Mouse (Mus musculus): ENCODE measurements around the gene Crocc2. TPM values are rescaled to one million over a fixed set of nuclear protein-coding genes. Genes with fewer than 3 reads are reported as not detected.

The Crocc2 gene
- polyA plus RNA-seq, 1 experiment = 0.10 TPM

DNA sequence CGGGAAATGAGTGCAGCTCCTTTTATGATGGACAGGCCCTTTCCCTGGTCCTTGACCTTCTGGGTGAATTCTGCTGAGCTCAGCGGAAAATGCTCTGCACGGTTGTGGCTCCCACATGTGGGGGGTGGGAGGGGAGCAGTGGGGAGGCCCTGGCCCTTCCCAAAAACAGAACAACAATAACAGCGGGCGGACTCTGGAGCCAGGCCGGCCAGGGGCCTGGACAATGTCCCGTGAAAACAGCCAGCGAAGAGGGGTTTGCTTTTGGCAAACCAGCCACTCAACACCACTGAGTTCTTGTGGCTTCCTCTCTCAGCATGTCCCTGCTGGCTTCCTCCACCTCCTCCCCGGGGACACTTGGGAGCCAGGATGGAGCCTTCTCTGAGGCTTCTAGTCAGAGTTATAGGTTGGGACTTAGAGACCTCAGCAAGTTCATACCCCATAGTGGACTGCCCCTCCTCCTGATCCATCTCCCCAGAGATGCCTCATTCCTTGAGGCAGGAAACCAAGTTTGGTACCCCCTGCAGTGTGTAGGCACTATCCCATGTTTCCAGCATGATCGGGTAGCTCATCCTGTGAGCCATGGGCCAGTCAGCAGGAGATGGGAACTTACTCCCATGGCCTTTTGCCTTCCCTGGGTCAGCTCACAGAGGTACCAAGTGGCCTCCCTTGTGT, 43.2 kb downstream of the Crocc2 start:
- DNase-seq (ENCODE audit: extremely low spot score in 1 of 2, low spot score in 1 of 2) = no peak

GRCm38 (mm10) chr1:93212441-93212840, 43.9 kb downstream of the Crocc2 start:
- no peak for DNase-seq (ENCODE audit: extremely low spot score in 1 of 2, low spot score in 1 of 2)

GRCm38 (mm10) chr1:93214612-93215011, 46.1 kb downstream of the Crocc2 start:
- DNase-seq (ENCODE audit: extremely low spot score in 1 of 2, low spot score in 1 of 2) = no peak

- peak in 1 of 2 experiments; percentile 16 for DNase-seq (ENCODE audit: extremely low spot score in 1 of 2, low spot score in 1 of 2)
These were observed 48.4 kb downstream of the Crocc2 start for GRCm38 (mm10) chr1:93216839-93217497.

- no peak for DNase-seq (ENCODE audit: extremely low spot score in 1 of 2, low spot score in 1 of 2)
These were observed 49.0 kb downstream of the Crocc2 start for GRCm38 (mm10) chr1:93217530-93217929.

GRCm38 (mm10) chr1:93220776-93221175, 52.3 kb downstream of the Crocc2 start:
- DNase-seq (ENCODE audit: extremely low spot score in 1 of 2, low spot score in 1 of 2) = peak in 1 of 2 experiments; percentile 24

- DNase-seq (ENCODE audit: extremely low spot score in 1 of 2, low spot score in 1 of 2) = peak in 1 of 2 experiments; percentile 13
These were observed 55.4 kb downstream of the Crocc2 start for GRCm38 (mm10) chr1:93223972-93224371.

- no peak for DNase-seq (ENCODE audit: extremely low spot score in 1 of 2, low spot score in 1 of 2)
These were observed 56.7 kb downstream of the Crocc2 start for GRCm38 (mm10) chr1:93225226-93225625.

GRCm38 (mm10) chr1:93225731-93226520, 57.4 kb downstream of the Crocc2 start:
- DNase-seq (ENCODE audit: extremely low spot score in 1 of 2, low spot score in 1 of 2) = no peak

DNA sequence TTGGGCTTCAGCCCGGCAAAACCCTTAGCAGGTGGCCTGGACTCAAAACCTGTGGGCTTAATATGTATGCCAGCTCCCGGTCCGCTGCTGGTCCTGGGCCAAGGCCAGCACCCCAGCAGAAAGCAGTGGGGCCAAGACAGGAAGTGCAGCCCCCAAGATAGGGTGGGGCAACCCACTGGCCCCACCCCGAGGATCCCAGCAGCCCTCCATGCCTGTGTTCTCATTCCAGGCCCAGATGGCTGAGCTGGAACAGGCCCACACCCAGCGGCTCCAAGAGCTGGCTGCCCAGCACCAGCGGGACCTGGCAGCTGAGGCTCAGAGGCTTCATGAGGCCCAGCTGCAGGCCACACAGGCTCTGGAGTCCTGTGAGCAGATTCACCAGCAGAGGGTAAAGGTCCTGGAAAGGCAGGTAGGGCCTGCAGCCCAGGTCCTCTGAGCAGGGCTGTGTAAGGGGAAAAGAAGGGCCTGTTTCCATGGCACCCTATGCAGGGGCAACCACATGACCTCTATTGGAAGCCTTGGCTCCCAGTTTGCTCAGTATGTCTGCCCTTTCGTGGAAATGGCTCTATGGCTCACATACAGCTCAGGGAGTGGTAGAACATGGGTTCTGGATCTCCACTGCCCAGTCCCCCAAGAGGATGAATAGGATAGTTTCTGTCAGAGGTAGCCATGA, 58.9 kb downstream of the Crocc2 start:
- peak in 1 of 2 experiments; percentile 10 for DNase-seq (ENCODE audit: extremely low spot score in 1 of 2, low spot score in 1 of 2)

- no peak for DNase-seq (ENCODE audit: extremely low spot score in 1 of 2, low spot score in 1 of 2)
These were observed 59.4 kb downstream of the Crocc2 start for GRCm38 (mm10) chr1:93227976-93228365.

DNA sequence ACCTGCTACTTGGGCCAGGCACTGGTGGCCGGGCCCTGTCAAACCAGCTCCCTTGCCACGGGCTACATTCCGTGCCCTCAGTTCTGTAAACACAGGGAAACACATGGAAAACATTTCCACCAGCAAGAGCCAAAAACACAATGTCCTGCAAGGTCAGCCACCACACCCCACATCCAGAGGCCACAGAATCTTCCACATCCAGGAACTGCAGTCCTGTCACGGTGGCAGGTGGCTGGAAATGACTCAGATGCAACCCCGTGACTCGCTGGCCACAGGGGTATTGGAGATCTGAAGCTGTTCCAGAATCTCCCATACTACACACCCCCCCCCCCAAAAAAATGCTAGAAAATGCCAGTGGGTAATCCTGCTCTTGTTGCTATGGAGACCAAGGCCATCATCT, 60.7 kb downstream of the Crocc2 start:
- no peak for DNase-seq (ENCODE audit: extremely low spot score in 1 of 2, low spot score in 1 of 2)

DNA sequence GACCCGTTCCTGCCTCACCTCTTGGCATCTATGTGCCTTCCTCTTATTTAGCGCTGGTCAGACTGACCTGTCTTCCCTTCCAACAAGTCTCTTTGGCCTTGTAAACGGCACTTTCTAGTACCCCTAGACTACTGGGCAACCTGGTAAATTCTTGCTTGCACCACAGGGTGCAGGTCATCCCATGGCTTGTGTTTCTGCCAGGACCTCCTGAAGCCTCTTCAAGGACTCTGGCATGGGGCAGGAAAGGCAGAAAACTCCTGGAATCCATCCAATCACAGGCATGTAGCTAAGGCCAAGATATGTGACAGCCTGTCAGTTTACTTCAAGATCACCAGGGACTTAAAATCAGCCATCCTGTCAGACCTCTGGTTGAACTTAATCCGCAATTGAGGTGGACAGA, 61.1 kb downstream of the Crocc2 start:
- no peak for DNase-seq (ENCODE audit: extremely low spot score in 1 of 2, low spot score in 1 of 2)

DNA sequence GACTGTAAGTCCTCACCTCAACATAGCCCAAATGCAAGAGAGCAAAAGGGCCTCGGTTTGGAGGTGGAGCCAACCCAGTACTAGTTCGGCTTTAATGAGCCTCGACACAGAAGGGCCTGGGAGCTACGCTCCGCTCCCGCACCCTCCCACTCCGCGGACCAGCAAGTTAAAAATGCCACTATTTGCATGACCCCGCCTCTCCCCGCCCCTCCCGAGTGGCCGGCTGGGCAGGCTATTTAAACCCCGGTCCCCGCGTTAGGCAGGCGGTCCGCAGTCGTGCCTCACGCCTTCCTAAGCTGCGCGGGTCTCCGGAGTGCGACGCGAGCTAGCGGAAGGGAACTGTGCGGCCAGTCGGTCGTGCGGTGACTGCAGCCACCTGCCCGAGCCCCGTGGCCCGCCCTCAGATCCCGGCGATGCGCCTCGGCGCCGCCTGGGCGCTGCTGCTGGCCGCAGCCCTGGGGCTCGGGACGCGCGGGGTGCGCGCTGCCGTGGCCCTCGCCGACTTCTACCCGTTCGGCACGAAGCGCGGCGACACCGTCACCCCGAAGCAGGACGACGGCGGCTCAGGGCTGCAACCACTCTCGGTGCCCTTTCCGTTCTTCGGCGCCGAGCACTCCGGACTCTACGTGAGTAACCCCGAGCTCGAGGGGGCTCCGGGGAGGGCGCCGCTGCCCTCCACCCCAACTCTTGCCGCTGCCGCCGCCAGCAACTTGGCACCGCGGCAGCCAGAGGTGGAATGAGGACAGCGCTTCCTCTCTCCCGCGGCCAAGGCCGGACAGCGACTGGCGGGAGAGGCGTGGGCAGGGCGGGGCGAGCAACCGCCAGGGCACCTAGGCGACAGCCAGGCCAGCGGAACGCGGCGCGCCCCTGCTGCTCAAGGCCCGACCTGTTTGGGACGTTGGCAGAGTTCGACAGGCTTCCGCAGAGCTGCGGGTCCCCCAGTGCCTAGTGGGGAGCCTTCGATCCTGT, 67.3 kb downstream of the Crocc2 start, which contains the start of gene Sned1:
Gene Sned1 (plus strand): TSS at position 266 of the 969 bp plus-strand sequence.
- DNase-seq (ENCODE audit: extremely low spot score in 1 of 2, low spot score in 1 of 2) = peak; percentile 42 to 72

GRCm38 (mm10) chr1:93236545-93236924, 68.0 kb downstream of the Crocc2 start:
- no peak for DNase-seq (ENCODE audit: extremely low spot score in 1 of 2, low spot score in 1 of 2)

GRCm38 (mm10) chr1:93237676-93238075, 69.2 kb downstream of the Crocc2 start:
- DNase-seq (ENCODE audit: extremely low spot score in 1 of 2, low spot score in 1 of 2) = no peak

DNA sequence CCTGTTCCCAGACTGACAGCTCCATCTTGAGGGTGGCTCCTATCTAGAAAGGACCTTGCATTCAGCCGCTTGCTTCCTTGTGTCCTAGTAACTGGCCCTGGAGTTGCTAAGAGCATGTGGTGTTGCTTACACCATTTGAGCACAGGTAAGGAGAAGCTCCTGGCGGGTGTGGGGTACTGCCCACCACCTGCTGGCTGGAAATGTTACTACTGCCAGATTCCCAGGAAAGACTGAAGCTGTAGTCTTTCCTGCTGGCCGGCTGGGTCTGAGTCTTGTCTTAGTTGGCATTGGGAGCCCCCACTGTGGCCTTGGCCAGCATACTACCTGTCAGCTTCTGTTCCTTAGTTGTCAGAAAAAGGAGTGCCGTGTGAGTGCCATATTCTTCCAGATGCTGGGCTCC, 69.7 kb downstream of the Crocc2 start:
- DNase-seq (ENCODE audit: extremely low spot score in 1 of 2, low spot score in 1 of 2) = peak in 1 of 2 experiments; percentile 19

- DNase-seq (ENCODE audit: extremely low spot score in 1 of 2, low spot score in 1 of 2) = no peak
These were observed 77.4 kb downstream of the Crocc2 start for GRCm38 (mm10) chr1:93245936-93246335.

DNA sequence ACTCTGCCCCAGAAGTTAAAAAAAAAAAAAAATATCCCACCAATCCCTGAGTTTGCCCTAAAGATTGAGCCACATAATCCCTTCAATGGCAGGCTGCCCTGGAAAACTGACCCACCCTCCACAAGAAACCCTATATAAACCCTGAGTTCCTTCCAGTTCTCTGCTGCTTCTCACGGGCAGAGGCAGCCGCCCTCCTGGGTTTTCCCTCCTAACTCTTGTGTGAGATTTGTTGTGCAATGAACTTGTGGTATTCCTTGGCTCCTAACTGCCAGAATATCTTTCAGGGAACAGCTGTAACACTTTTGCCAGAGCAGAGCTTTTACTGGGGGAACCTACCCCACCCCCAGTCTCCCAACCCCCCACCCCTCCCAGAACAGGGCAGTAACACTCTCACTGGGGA, 84.1 kb downstream of the Crocc2 start:
- DNase-seq (ENCODE audit: extremely low spot score in 1 of 2, low spot score in 1 of 2) = no peak

DNA sequence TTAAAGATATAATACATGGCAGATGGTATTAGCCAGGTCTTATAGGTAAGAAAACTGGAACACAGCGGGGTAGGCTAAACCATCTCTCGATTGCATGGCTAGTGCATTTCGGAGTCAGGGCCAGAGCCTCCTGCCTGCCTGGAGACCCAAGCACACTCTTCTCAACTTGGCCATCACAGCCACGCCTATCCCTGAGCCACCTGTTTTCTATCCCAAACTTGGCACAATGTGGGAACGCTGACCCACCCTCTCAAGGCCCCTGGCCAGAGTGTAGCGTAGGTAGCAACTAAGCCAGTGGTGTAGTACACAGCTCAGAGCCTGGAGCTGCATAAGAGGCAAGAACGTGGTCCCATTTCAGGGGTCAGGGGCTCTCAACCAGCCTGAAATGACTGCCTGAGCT, 87.2 kb downstream of the Crocc2 start:
- DNase-seq (ENCODE audit: extremely low spot score in 1 of 2, low spot score in 1 of 2) = no peak
